Mouse (Mus musculus) hindlimb bud, embryonic 11.5 days (tissue): ENCODE data around the gene Hint2.

Source experiments
- DNase-seq: peaks from one replicate; pipeline ENCODE4 v3.0.0-alpha.2; 2012; ENCODE audit warnings: low read depth, low spot score; ENCODE audit errors: extremely low spot score

The Hint2 gene

DNA sequence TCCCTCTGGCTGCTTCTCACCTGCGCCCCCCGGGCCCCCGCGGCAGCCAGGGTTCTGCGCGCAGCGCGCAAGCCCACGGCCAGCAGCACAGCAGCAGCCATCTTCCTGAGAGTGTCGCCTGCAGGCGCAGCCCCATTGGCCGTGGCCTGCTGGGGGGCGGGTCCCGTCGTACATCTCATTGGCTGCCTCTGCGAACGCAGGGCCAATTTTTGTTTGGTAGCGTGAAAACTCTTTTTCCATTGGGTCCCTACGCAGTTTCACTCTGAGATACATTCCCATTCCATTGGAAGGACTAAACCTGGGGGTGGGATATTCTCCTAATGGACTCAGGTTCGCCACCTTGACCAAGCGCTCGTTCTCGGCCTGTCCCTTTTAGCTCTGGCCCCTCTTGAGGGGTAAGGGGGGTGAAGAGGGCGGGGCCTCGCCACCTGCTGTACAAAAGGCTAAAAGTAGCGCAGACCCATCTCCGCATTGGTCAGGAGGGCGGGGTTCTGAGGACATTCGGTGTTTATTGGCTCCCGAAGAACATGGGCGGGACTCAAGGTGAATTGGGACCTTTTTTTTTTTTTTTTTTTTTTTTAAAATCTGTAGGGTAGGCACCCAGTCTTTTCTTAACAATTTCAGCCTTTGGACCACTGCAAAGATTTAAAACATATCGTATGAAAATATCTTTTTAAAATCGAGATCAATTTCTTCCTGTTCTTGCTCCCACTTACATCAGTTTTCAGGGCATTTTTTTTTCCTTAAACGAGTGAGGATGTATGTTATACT, at the start of gene Hint2:
TSS of gene Hint2 (minus strand) at position 128 of the 771 bp plus-strand sequence.
- peak; percentile 98 for DNase-seq

GRCm38 (mm10) chr4:43705991-43706390, 49.7 kb upstream of the Hint2 start:
- no peak for DNase-seq

- no peak for DNase-seq
These were observed 47.6 kb upstream of the Hint2 start for GRCm38 (mm10) chr4:43703851-43704250.

DNA sequence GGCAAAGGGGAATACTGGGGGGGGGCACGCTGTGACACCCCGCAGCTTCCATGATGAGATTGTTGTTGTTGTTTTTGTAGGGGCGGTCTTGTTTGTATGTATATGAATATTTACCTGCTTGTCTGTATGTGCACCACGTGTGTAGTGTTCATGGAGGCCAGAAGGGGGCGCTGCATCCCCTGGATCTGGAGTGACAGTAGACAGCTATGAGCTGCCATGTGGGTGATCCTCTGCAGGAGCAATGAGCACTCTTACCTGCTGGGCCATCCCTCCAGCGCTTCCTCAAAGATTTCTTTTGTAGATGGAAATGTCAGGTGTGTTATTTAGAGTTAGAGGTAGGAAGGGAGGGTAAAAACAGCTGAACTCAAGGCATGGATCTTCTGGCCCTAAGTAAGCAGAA, 47.2 kb upstream of the Hint2 start:
- DNase-seq: no peak

DNA sequence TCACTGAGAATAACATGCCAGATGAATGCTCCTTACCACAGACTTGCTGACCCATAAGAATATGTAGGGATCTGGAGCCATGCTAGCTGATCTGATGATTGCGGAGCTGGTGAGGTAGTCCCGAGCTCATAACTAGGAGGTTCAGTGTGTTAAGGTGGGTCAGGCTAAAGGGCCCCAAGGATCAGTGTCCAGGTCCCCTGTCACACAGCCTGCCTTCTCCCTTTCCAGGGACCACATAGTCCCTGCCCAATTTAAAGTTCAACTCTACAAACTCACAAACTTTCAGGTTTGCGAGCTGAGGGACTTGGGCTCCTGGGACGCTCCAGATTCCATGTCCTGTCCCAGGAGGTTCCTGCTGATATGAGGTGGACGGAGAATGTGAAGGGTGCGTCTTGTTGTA, 44.4 kb upstream of the Hint2 start, which contains the start of gene Olfr70:
TSS of gene Olfr70 (minus strand) at position 101 of the 400 bp plus-strand sequence.
- DNase-seq: no peak

DNA sequence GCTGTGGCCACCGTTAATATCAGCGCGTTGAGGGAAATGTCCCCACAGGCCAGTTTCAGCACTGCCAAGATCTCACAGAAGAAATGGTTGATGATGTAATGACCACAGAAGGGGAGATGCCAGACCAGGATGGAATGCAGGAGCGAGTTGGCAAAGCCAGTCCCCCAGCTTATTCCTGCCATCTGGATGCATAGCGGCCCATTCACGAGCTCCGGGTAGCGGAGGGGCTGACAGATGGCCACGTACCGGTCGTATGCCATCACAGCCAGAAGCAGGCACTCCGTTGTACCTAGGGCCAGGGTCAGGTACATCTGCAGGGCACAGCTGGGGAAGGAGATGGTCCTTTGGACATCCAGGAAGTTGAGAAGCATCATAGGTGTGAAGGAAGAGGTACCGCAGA, 40.3 kb upstream of the Hint2 start:
- DNase-seq: no peak

DNA sequence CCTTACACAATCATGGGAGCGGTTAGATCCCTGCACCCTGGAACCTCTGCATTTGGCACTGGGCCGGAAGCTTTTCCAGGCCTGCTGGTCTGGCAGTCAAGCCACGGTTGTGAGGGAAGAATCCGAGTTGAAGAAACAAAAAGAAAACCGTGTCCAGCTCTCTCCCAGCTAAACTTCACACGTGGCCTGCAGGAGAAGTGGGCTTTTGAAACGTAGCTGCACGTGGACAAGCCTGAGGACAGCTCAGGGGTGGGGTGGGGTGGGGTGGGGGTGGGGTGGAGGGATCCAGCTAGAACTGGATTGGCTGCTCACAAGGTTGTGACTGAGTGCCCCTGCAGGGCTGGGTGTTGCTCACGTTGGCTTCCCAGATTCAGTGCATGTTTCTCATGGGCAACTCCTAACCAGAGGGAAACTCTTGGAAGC, 39.0 kb upstream of the Hint2 start:
- no peak for DNase-seq

- no peak for DNase-seq
These were observed 38.4 kb upstream of the Hint2 start for GRCm38 (mm10) chr4:43694439-43695248.

- no peak for DNase-seq
These were observed 37.6 kb upstream of the Hint2 start for GRCm38 (mm10) chr4:43693806-43694241.

DNA sequence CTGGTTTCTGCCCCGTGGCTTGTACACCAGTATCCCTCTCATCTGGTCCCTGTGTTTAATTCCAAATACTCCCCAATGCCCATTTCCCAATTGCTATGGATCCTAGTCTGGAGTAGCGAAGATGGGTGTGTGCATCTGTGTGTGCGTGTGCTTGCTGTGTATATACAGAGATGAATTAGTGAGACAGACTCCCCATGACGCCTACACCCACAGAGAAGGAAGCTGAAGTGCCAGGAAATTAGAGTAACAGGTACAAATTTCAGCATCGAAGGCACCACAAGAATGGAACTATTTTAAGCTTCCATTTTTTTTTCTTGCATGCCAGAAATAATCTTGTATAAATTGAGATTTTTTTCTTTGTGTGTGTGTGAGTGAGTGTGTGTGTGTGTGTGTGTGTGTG, 34.8 kb upstream of the Hint2 start:
- no peak for DNase-seq

GRCm38 (mm10) chr4:43690021-43690420, 33.8 kb upstream of the Hint2 start:
- no peak for DNase-seq

DNA sequence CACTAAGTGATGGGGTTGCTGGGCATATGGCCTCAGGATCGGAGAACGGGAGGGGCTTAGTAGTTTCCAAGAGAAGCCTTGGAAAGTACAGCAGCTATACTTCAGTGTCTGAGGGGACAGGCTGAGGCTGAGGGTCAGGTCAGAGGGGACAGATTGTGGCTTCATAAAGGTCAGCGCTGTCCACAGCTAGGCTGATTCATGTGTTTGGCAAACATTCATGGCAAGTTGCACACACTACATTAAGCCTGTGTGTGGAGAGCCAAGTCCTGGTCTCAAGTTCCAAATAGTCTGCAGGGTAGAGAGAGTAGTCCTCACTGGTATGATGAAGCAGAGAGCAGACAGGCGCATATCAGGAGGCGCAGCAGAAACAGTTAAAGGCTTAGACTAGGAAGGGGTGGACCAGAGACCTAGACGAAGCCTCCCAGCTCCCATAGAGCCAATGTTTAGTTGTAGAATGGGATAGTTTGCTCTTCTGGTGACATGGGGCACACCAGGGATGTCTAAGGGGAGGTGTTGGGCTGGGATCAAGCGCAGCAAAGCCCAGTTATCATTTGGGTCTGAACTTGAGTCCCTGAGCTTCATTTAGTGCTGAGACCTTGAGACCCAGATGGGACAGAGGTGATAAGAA, 23.3 kb upstream of the Hint2 start:
- no peak for DNase-seq

DNA sequence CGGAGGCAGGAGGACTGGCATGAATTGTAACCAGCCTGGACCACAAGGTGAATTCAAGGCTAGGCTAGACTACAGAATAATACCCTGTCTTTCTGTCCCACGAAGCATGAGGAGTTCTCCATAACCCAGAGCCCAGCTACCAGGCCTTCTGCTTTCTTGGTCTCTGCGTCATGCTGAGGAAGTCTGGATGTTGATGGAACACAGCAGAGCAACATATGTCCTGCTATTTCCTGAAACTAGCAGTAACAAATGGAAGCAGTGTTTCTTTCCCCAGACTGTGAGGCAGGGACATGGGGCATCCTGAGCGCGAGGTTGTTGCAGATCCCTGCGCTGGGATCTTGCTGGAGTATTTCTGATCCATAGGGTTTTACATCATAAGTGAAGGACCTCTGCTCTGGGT, 22.3 kb upstream of the Hint2 start:
- DNase-seq: no peak

- DNase-seq: no peak
These were observed 19.3 kb upstream of the Hint2 start for GRCm38 (mm10) chr4:43675608-43676007.

DNA sequence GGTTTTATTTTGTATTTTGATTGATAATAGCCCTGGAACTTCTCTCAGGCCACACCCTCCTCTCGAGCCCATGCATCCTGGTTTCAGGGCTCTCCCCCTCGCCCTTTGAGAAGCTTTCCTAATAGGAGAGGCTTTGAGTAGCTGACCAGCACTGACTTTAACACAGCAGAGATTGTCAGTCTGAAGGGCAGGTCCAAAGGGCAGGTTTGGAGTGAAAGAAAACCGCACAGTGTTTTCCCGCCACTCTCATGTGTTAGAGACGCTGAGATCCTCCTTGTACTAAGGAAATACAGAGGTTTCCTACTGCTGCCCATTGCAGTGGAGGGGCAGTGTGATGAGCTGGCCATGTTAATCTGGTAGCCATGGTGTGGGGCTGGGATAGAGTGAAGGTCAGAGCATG, 18.7 kb upstream of the Hint2 start:
- DNase-seq: no peak

GRCm38 (mm10) chr4:43673703-43674102, 17.4 kb upstream of the Hint2 start:
- DNase-seq: no peak

GRCm38 (mm10) chr4:43672070-43672469, 15.8 kb upstream of the Hint2 start:
- peak; percentile 80 for DNase-seq

GRCm38 (mm10) chr4:43669428-43669794, 13.1 kb upstream of the Hint2 start:
- DNase-seq: no peak

- no peak for DNase-seq
These were observed 12.6 kb upstream of the Hint2 start, which contains the start of the genes Tmem8b and Fam221b for GRCm38 (mm10) chr4:43668782-43669427. Gene Tmem8b (plus strand): TSS chr4:43668971. Gene Fam221b (minus strand): TSS chr4:43669145.

GRCm38 (mm10) chr4:43666412-43666811, 10.1 kb upstream of the Hint2 start:
- DNase-seq: no peak

DNA sequence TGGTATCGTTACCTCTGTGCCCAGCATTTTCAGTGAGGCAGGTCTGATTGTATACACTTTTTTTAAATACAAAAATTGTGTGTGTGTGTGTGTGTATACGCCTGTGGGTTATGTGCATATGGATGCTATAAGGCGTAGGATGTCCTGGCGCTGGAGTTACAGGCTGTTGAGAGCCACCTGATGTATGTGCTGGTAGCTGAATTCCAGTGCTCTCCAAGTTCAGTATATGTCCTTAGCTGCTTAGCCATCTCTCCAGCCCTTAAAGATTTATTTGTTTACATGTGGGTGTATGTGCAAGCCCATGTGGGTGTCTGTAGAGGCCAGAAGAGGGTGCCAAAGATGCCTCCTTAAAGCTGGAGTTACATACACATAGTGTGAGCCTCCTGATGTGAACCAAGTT, 880 bp upstream of the Hint2 start:
- no peak for DNase-seq
